Mouse (Mus musculus): ENCODE results near the gene Ifna15. TPM values are rescaled to one million over a fixed set of nuclear protein-coding genes. Genes with fewer than 3 reads are reported as not detected.
A peak's percentile ranks its signal among the peaks of the same experiment; 100 is the strongest.
"Not testable (repeated sequence)": the region's sequence is repeated elsewhere in the genome, so short reads cannot be mapped to it uniquely, and the experiment has no call there.

The Ifna15 gene
- polyA plus RNA-seq (2014; fragmentation: Nextera tagmentation; extraction: Ambion mirVana), result not detected in 2 replicates

DNA sequence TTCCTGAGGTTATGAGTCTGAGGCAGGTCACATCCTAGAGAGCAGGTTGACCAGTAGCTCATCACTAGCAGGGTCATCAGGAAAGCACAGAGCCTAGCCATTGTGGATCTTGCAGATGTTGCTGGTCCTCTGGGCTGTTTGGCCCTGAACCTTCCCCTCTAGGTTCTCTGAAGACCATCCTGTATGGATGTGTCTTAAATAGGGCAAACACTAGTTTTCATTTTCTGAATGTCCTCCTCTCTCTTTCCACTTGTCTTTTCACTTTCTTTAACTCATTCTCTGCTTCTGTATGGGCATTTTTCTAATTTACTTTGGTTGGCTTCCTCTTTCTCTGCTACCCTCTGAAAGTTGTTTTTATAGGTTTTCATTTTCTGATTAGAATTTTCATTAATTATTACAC, at the start of gene Ifna15:
TSS of gene Ifna15 (minus strand) at position 101 of the 400 bp plus-strand sequence.
- H3K9ac ChIP-seq; ATAC-seq (ENCODE audit: low FRiP score); H3K9me3 ChIP-seq (ENCODE audit: control insufficient read depth, low read length); H3K4me3 ChIP-seq (replicated peaks; ENCODE audit: low read length); H3K4me1 ChIP-seq (replicated peaks; ENCODE audit: control insufficient read depth, insufficient read depth, low read length); H3K4me2 ChIP-seq (replicated peaks); H3K27me3 ChIP-seq (ENCODE audit: control insufficient read depth, insufficient read depth, low read length); H3K27ac ChIP-seq; H3K36me3 ChIP-seq (replicated peaks; ENCODE audit: control insufficient read depth, insufficient read depth); DNase-seq (ENCODE audit: low spot score): not testable (repeated sequence)

DNA sequence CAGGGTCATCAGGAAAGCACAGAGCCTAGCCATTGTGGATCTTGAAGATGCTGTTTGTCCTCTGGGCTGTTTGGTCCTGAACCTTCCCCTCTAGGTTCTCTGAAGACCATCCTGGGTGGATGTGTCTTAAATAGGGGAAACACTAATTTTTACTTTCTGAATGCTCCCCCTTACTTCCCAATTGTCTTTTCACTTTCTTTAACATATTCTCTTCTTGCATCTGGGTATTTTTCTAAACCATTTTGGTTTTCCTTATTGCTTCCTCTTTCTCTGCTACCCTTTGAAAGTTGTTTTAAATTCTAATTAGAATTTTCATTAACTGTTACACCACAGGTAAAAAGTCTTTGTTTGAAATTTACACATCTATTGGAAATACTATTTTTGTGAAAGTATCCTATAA, 45.2 kb upstream of the Ifna15 start, which contains the start of gene Ifna12:
TSS of gene Ifna12 (minus strand) at position 101 of the 400 bp plus-strand sequence.
- Histone ChIP-seq H3K9ac (no peak within 1 kb of the TSS), H3K27me3 (ENCODE audit: control insufficient read depth, insufficient read depth, low read length) (no peaks in the 10 kb centered on the region), H3K27ac (no peak within 1 kb of the TSS), H3K9me3 (ENCODE audit: control insufficient read depth, low read length) (no peaks in the 10 kb centered on the region), H3K4me2 (replicated peaks) (no peak within 1 kb of the TSS), H3K4me3 (replicated peaks; ENCODE audit: low read length) (no peak within 1 kb of the TSS), H3K4me1 (replicated peaks; ENCODE audit: control insufficient read depth, insufficient read depth, low read length) (no peaks in the 10 kb centered on the region), H3K36me3 (replicated peaks; ENCODE audit: control insufficient read depth, insufficient read depth) (no peaks in the 10 kb centered on the region)
- ATAC-seq (ENCODE audit: low FRiP score), result no peak
- no peak for DNase-seq (ENCODE audit: low spot score)

DNA sequence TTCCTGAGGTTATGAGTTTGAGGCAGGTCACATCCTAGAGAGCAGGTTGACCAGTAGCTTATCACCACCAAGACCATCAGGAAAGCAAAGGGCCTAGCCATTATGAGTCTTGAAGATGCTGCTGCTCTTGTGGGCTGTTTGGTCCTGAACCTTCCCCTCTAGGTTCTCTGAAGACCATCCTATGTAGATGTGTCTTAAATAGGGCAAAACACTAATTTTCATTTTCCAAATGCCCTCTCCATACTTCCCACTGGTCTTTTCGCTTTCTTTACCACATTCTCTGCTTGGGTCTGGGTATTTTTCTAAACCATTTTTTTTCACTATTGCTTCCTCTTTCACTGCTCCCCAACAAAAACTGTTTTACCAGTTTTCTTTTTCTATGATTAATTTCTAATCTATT, 34.2 kb upstream of the Ifna15 start, which contains the start of gene Ifna9:
TSS of gene Ifna9 (minus strand) at position 101 of the 400 bp plus-strand sequence.
- no peak within 1 kb of the TSS for H3K27ac ChIP-seq
- H3K27me3 ChIP-seq (ENCODE audit: control insufficient read depth, insufficient read depth, low read length), result no peaks in the 10 kb centered on the region
- DNase-seq (ENCODE audit: low spot score) (no peak), ATAC-seq (ENCODE audit: low FRiP score) (no peak)
- H3K4me1 ChIP-seq (replicated peaks; ENCODE audit: control insufficient read depth, insufficient read depth, low read length), result no peaks in the 10 kb centered on the region
- H3K9me3 ChIP-seq (ENCODE audit: control insufficient read depth, low read length), result no peaks in the 10 kb centered on the region
- H3K36me3 ChIP-seq (replicated peaks; ENCODE audit: control insufficient read depth, insufficient read depth), result no peaks in the 10 kb centered on the region
- H3K4me3 ChIP-seq (replicated peaks; ENCODE audit: low read length), result no peak within 1 kb of the TSS
- no peak within 1 kb of the TSS for H3K4me2 ChIP-seq (replicated peaks)
- no peak within 1 kb of the TSS for H3K9ac ChIP-seq
- 75% methylated on average over 1 of the region's 1 CpGs for WGBS

DNA sequence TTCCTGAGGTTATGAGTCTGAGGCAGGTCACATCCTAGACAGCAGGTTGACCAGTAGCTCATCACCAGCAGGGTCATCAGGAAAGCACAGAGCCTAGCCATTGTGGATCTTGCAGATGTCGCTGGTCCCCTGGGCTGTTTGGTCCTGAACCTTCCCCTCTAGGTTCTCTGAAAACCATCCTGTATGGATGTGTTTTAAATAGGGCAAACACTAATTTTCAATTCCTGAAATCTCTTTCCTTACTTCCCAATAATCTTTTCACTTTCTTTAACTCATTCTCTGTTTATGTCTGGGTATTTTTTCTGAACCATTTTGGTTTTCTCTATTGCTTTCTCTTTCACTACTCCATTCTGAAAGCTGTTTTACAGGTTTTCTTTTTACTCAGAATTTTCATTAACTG, 13.7 kb upstream of the Ifna15 start, which contains the start of gene Ifna14:
TSS of gene Ifna14 (minus strand) at position 101 of the 400 bp plus-strand sequence.
- H3K4me2 ChIP-seq (replicated peaks), result no peak within 1 kb of the TSS
- no peaks in the 10 kb centered on the region for H3K36me3 ChIP-seq (replicated peaks; ENCODE audit: control insufficient read depth, insufficient read depth)
- ATAC-seq (ENCODE audit: low FRiP score) (no peak), DNase-seq (ENCODE audit: low spot score) (no peak)
- H3K4me3 ChIP-seq (replicated peaks; ENCODE audit: low read length), result no peak within 1 kb of the TSS
- WGBS, result 50% methylated on average over 1 of the region's 1 CpGs
- H3K4me1 ChIP-seq (replicated peaks; ENCODE audit: control insufficient read depth, insufficient read depth, low read length), result no peaks in the 10 kb centered on the region
- H3K9ac ChIP-seq, result no peak within 1 kb of the TSS
- no peaks in the 10 kb centered on the region for H3K27me3 ChIP-seq (ENCODE audit: control insufficient read depth, insufficient read depth, low read length)
- H3K9me3 ChIP-seq (ENCODE audit: control insufficient read depth, low read length), result no peaks in the 10 kb centered on the region
- no peak within 1 kb of the TSS for H3K27ac ChIP-seq

DNA sequence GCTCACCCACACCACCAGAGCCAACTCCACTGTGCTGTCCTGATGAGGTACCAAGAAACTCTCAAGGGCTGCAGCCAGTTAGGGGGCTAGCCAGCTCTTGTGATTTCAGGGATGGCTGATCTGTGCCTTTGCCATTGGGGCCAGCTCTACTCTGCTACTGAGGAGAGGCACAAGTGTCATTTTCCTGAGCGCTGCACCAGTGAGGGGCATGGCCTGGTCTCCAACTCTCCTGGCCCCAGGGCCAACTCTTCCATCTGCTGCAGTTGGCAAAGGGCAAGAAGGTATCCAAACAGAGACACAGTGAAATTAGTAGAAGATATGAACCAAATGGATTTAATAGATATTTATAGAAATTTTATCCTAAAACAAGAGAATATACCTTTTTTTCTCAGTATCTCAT, 3.7 kb upstream of the Ifna15 start:
- no peaks in the 10 kb centered on the region for H3K36me3 ChIP-seq (replicated peaks; ENCODE audit: control insufficient read depth, insufficient read depth)
- DNase-seq (ENCODE audit: low spot score) (no peak), ATAC-seq (ENCODE audit: low FRiP score) (no peak)
- no peaks in the 10 kb centered on the region for H3K9me3 ChIP-seq (ENCODE audit: control insufficient read depth, low read length)
- no peaks in the 10 kb centered on the region for H3K4me1 ChIP-seq (replicated peaks; ENCODE audit: control insufficient read depth, insufficient read depth, low read length)
- H3K4me2 ChIP-seq (replicated peaks), result no peak overlapping the region
- no peak overlapping the region for H3K9ac ChIP-seq
- 100% methylated on average over 1 of the region's 1 CpGs for WGBS
- no peak overlapping the region for H3K4me3 ChIP-seq (replicated peaks; ENCODE audit: low read length)
- H3K27me3 ChIP-seq (ENCODE audit: control insufficient read depth, insufficient read depth, low read length), result no peaks in the 10 kb centered on the region
- no peak overlapping the region for H3K27ac ChIP-seq

DNA sequence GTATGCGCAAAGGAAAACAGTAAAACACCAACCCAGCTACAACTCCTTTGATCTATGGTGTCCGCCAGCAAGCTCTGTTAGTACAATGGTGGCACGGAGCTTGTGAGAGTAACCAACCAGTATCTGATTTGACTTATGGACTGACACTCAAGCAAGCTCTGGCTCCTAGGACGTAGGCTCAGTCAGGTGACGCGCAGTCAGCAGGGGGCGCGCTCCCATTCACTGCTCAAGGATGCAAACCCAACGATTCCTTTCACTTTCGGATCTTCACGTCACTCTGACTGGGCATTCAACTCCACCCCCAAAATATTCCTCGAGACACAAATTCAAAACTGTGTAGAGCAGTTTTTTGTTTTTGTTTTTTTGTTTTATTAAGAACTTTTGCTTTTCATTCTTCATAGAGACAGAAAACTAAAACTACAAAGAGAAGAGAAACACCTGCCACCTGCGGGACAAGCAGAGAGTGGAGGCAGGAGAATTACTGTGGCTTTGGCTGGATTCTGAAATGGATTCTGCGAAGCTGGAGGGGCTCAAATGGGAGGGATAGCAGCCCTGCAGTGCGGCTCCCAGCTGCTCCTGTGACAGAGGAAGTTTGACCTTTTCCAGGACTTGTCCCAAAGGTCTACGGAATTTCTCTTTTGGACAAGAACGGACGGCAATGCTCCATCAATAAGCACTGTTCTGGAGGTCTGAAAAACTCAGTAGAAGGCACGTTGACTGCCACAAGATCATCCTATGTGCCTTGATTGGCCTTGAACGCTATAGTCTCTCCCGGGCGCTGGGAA, 7.7 kb downstream of the Ifna15 start:
- Histone ChIP-seq H3K36me3 (replicated peaks; ENCODE audit: control insufficient read depth, insufficient read depth) (no peaks in the 10 kb centered on the region), H3K4me1 (replicated peaks; ENCODE audit: control insufficient read depth, insufficient read depth, low read length) (no peaks in the 10 kb centered on the region), H3K27me3 (ENCODE audit: control insufficient read depth, insufficient read depth, low read length) (no peaks in the 10 kb centered on the region), H3K27ac (no peak overlapping the region), H3K4me3 (replicated peaks; ENCODE audit: low read length) (no peak overlapping the region; the same call in 1 of the 2 replicates), H3K4me2 (replicated peaks) (peak overlapping the region; percentile 44), H3K9me3 (ENCODE audit: control insufficient read depth, low read length) (no peaks in the 10 kb centered on the region), H3K9ac (no peak overlapping the region)
- DNase-seq (ENCODE audit: low spot score) (peak; percentile 74), ATAC-seq (ENCODE audit: low FRiP score) (peak; percentile 43; the same call in 1 of the 2 replicates)
- WGBS, result 33% methylated on average over 22 of the region's 22 CpGs

DNA sequence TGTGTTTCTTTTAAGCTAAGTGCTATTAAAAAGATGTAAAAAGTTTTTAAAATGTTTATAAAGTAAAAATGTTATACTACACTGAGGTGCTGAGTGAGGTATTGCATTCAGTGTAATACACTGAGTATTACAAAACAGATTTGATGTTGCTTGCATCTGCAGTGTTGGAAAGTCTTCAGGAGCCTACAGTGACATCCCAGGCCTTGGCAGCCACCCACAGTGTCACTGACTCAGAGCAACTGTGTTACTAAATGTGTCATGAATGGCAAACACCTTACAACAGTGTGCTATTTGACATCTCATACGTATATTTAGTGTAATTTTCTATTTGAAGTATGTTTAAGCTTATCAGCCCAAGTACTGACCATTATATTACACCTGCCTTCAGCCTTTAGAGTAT, 10.1 kb downstream of the Ifna15 start:
- no peak overlapping the region for H3K27ac ChIP-seq
- H3K9ac ChIP-seq, result no peak overlapping the region
- no peak overlapping the region for H3K4me3 ChIP-seq (replicated peaks; ENCODE audit: low read length)
- no peaks in the 10 kb centered on the region for H3K9me3 ChIP-seq (ENCODE audit: control insufficient read depth, low read length)
- no peak for DNase-seq (ENCODE audit: low spot score)
- no peak for ATAC-seq (ENCODE audit: low FRiP score)
- WGBS, result 89% methylated on average over 1 of the region's 1 CpGs
- no peaks in the 10 kb centered on the region for H3K27me3 ChIP-seq (ENCODE audit: control insufficient read depth, insufficient read depth, low read length)
- no peak overlapping the region for H3K4me2 ChIP-seq (replicated peaks)
- H3K4me1 ChIP-seq (replicated peaks; ENCODE audit: control insufficient read depth, insufficient read depth, low read length), result no peaks in the 10 kb centered on the region
- H3K36me3 ChIP-seq (replicated peaks; ENCODE audit: control insufficient read depth, insufficient read depth), result no peaks in the 10 kb centered on the region

DNA sequence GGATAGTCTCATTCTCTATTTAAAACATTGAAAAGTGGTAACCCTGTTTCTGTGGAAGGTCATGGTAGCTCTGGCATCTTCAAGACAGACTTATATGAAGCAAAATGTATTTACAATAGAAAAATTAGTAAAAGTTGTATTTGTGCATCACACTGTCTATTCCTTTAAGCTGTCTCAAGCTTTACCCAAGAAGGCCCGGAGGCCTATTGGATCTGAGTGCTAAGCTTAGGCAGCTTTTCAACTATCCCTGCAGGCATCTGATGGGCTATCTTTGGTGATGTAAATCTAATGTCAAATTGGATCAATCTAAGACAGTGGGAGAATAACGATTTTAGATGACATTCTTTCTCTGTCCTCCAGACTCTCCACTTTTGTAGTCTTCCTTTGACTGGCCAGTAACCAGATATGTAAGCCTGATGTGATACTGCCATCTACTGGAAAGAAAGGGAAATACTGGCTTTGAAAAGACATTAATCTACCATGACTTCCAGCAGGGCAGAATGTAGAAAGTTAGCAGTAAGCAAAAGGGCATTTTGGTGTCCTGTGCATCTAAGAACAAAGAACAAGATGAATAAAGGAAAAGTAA, 14.3 kb downstream of the Ifna15 start:
- peak; percentile 84 for ATAC-seq (ENCODE audit: low FRiP score)
- no peak overlapping the region for H3K9ac ChIP-seq
- H3K4me1 ChIP-seq (replicated peaks; ENCODE audit: control insufficient read depth, insufficient read depth, low read length), result no peaks in the 10 kb centered on the region
- no peaks in the 10 kb centered on the region for H3K9me3 ChIP-seq (ENCODE audit: control insufficient read depth, low read length)
- H3K27me3 ChIP-seq (ENCODE audit: control insufficient read depth, insufficient read depth, low read length), result no peaks in the 10 kb centered on the region
- H3K27ac ChIP-seq, result no peak overlapping the region
- DNase-seq (ENCODE audit: low spot score), result peak; percentile 93
- no peaks in the 10 kb centered on the region for H3K36me3 ChIP-seq (replicated peaks; ENCODE audit: control insufficient read depth, insufficient read depth)
- 45% methylated on average over 2 of the region's 2 CpGs for WGBS
- no peak overlapping the region for H3K4me2 ChIP-seq (replicated peaks)
- no peak overlapping the region for H3K4me3 ChIP-seq (replicated peaks; ENCODE audit: low read length)

DNA sequence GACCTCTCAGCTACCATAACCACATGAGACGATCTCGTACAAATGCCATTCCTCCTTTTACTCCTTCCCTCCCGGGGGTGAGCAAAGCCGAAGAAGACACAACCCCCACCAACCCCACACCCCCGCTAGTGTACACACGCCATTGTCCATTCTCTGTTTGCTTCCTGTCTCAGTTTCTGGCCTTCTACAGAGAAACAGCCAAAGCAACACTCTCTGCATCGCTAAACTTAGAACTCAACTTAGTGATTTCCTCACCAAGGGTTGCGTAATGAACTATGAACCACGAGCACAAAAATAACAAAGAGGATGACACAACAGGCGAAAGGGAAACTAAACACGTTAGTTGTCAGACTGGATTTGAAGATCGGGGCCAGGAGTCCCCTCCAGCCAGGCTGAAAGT, 20.7 kb downstream of the Ifna15 start:
- DNase-seq (ENCODE audit: low spot score) (no peak), ATAC-seq (ENCODE audit: low FRiP score) (no peak)
- Histone ChIP-seq H3K36me3 (replicated peaks; ENCODE audit: control insufficient read depth, insufficient read depth) (no peaks in the 10 kb centered on the region), H3K9ac (no peak overlapping the region), H3K27me3 (ENCODE audit: control insufficient read depth, insufficient read depth, low read length) (no peaks in the 10 kb centered on the region), H3K9me3 (ENCODE audit: control insufficient read depth, low read length) (no peaks in the 10 kb centered on the region), H3K27ac (no peak overlapping the region), H3K4me1 (replicated peaks; ENCODE audit: control insufficient read depth, insufficient read depth, low read length) (no peaks in the 10 kb centered on the region), H3K4me3 (replicated peaks; ENCODE audit: low read length) (no peak overlapping the region), H3K4me2 (replicated peaks) (no peak overlapping the region)
- 82% methylated on average over 12 of the region's 12 CpGs for WGBS

Data from hindbrain, embryonic 14.5 days (tissue).